Mouse (Mus musculus): ENCODE results near the gene Phldb2. TPM values are rescaled to one million over a fixed set of nuclear protein-coding genes. Genes with fewer than 3 reads are reported as not detected.

The Phldb2 gene
- polyA plus RNA-seq, 1 experiment from 2014 or later, result 7.2 TPM

DNA sequence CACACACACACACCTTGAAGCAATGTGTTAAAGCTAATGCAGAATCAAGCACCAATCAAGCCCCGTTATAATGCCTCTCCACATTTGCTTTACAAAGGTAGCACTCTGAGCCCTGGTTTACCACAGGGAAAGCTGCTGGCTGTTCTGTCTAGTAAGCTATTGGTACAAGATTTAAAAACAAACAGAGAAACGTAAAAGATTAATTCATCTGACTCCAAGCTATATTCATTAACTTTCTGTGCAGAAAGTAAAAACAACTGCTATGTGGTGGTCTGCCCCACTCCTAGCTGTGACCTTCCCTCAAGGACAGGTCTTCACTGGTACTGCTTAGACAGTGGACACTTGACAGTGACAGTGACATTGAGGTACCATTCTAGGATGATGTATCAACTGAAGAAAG, 69.2 kb downstream of the Phldb2 start:
- ATAC-seq (ENCODE audit: low FRiP score, low read depth), result no peak

GRCm38 (mm10) chr16:45881177-45881832, 72.1 kb downstream of the Phldb2 start:
- Histone ChIP-seq H3K4me1 (replicated peaks) (no peaks in the 10 kb centered on the region), H3K36me3 (no peaks in the 10 kb centered on the region), H3K4me2 (no peak overlapping the region), H3K9me3 (no peaks in the 10 kb centered on the region), H3K9ac (no peak overlapping the region), H3K27me3 (no peaks in the 10 kb centered on the region), H3K4me3 (no peak overlapping the region), H3K27ac (replicated peaks) (no peak overlapping the region)
- WGBS, result 87% methylated on average over 7 of the region's 7 CpGs
- ATAC-seq (ENCODE audit: low FRiP score, low read depth), result no peak

More for the DNA sequence above, 69.2 kb downstream of the Phldb2 start:
- Histone ChIP-seq H3K36me3 (no peaks in the 10 kb centered on the region), H3K9me3 (no peaks in the 10 kb centered on the region), H3K4me3 (no peak overlapping the region), H3K4me2 (no peak overlapping the region), H3K27me3 (no peaks in the 10 kb centered on the region), H3K4me1 (replicated peaks) (no peaks in the 10 kb centered on the region), H3K27ac (replicated peaks) (no peak overlapping the region), H3K9ac (no peak overlapping the region)
- WGBS, result 84% methylated on average over 2 of the region's 2 CpGs

DNA sequence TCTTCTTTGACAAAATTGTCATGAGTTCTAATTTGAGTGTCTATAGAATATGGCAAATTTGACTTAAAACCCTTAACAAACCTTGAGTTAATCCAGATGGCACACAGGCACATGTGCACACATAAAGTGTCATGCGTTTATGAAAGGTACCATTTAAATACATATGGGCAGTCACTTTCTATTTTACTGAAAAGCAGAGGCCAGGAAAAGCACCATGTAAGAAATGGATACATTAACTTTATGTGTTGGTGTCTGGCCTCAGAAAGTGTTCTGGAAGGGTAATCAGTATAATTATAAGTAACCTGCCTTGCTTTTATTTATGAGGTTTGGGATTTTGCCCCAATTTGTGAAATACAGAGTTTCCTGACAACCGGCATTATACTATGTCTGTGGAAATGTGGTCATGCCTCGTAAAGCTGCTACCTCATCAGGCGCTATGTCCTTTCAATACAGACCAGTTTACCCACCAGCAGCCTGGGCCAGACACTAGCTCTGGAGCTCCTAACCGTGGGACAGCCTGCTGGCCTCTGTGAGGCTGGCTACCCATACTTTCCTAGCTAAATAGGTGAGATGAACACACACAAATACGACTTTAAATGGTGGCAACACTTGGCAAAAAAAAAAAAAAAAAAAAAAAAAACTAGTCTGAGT, 73.2 kb downstream of the Phldb2 start:
- Histone ChIP-seq H3K4me2 (no peak overlapping the region), H3K27ac (replicated peaks) (no peak overlapping the region), H3K4me3 (no peak overlapping the region), H3K4me1 (replicated peaks) (no peaks in the 10 kb centered on the region), H3K9me3 (no peaks in the 10 kb centered on the region), H3K27me3 (no peaks in the 10 kb centered on the region), H3K36me3 (no peaks in the 10 kb centered on the region), H3K9ac (no peak overlapping the region)
- 86% methylated on average over 6 of the region's 6 CpGs for WGBS
- ATAC-seq (ENCODE audit: low FRiP score, low read depth), result no peak

DNA sequence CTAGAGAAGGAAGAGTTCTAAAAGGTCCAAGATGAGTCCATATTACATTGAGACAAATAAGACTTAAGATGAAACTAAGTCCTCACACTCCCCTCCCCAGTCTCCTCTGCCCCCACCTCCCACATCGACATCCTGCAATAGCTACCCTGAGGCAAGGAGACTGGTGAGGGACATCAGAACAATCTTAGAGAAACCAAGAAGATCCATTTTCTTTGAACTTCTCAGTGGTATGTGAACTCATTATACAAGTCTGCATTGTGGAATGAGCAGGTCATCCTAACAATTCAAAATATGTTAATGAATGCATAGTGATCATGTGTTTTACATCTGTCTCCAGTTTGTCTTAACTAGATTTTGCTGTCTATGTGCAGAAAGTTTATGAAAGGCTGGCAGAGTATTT, 75.7 kb downstream of the Phldb2 start:
- no peak for ATAC-seq (ENCODE audit: low FRiP score, low read depth)
- 76% methylated on average over 1 of the region's 1 CpGs for WGBS
- H3K27me3 ChIP-seq, result no peaks in the 10 kb centered on the region

DNA sequence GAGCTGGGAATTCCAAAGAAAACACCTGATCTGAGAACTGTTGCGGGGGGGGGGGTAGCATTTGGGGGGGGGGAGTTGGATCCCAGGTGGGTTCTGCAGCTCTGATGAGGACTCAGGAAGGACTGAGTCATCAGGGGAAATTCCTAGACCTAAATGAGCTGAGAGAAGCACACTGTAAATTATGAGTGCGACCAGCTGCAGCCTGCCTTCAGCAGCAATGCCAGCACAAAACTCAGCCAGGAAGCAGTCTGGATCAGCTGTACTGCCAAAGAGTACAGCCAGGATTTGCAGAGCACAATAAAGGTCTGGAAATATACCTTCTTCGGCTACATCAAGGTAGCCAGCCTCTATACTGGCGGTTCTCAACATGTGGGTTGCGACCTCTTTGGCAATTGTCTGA, 76.2 kb downstream of the Phldb2 start:
- WGBS, result 82% methylated on average over 5 of the region's 5 CpGs
- ATAC-seq (ENCODE audit: low FRiP score, low read depth), result no peak
- Histone ChIP-seq H3K9me3 (no peaks in the 10 kb centered on the region), H3K4me3 (no peak overlapping the region), H3K27me3 (no peaks in the 10 kb centered on the region), H3K27ac (replicated peaks) (no peak overlapping the region), H3K36me3 (no peaks in the 10 kb centered on the region), H3K4me2 (no peak overlapping the region), H3K4me1 (replicated peaks) (no peaks in the 10 kb centered on the region), H3K9ac (no peak overlapping the region)

More for the DNA sequence above, 75.7 kb downstream of the Phldb2 start:
- Histone ChIP-seq H3K4me1 (replicated peaks) (no peaks in the 10 kb centered on the region), H3K4me2 (no peak overlapping the region), H3K27ac (replicated peaks) (no peak overlapping the region), H3K36me3 (no peaks in the 10 kb centered on the region), H3K4me3 (no peak overlapping the region), H3K9me3 (no peaks in the 10 kb centered on the region), H3K9ac (no peak overlapping the region)

GRCm38 (mm10) chr16:45873397-45873796, 80.0 kb downstream of the Phldb2 start:
- ATAC-seq (ENCODE audit: low FRiP score, low read depth), result no peak
- Histone ChIP-seq H3K36me3 (no peaks in the 10 kb centered on the region), H3K4me2 (no peak overlapping the region), H3K27me3 (no peaks in the 10 kb centered on the region), H3K9ac (no peak overlapping the region), H3K27ac (replicated peaks) (no peak overlapping the region), H3K4me3 (no peak overlapping the region), H3K9me3 (no peaks in the 10 kb centered on the region), H3K4me1 (replicated peaks) (no peaks in the 10 kb centered on the region)
- WGBS, result 81% methylated on average over 4 of the region's 4 CpGs

- Histone ChIP-seq H3K9me3 (no peaks in the 10 kb centered on the region), H3K4me1 (replicated peaks) (no peaks in the 10 kb centered on the region), H3K27me3 (no peaks in the 10 kb centered on the region), H3K36me3 (no peaks in the 10 kb centered on the region), H3K9ac (no peak overlapping the region), H3K4me3 (no peak overlapping the region), H3K27ac (replicated peaks) (no peak overlapping the region), H3K4me2 (no peak overlapping the region)
- 80% methylated on average over 10 of the region's 10 CpGs for WGBS
- no peak for ATAC-seq (ENCODE audit: low FRiP score, low read depth)
These were observed 82.0 kb downstream of the Phldb2 start for GRCm38 (mm10) chr16:45871286-45871976.

DNA sequence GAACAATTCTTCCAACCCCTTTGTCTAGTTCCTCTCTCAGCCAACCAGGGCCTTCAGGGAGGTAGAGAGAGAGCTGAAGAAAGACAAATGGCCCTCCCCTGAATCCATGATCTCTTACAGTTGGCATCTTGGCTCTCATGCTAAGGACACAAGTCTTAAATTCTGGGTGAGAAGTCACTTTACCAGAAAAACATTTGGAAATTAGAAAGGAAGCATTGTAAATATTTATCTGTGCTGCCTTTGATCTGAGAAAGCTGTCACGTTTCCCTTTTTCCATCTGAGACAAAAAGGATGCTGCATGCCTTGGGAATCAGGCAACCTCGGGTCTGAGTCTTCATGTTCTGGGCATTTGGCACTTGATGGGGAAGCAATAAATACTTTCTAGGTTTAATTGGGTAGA, 82.7 kb downstream of the Phldb2 start:
- ATAC-seq (ENCODE audit: low FRiP score, low read depth), result no peak
- H3K4me1 ChIP-seq (replicated peaks), result no peaks in the 10 kb centered on the region
- no peak overlapping the region for H3K9ac ChIP-seq
- H3K27ac ChIP-seq (replicated peaks), result no peak overlapping the region
- H3K9me3 ChIP-seq, result no peaks in the 10 kb centered on the region
- H3K4me2 ChIP-seq, result no peak overlapping the region
- 60% methylated on average over 2 of the region's 2 CpGs for WGBS
- H3K27me3 ChIP-seq, result no peaks in the 10 kb centered on the region
- no peaks in the 10 kb centered on the region for H3K36me3 ChIP-seq
- no peak overlapping the region for H3K4me3 ChIP-seq

- Histone ChIP-seq H3K27ac (replicated peaks) (no peak overlapping the region), H3K9me3 (no peaks in the 10 kb centered on the region), H3K36me3 (no peaks in the 10 kb centered on the region), H3K9ac (no peak overlapping the region), H3K4me1 (replicated peaks) (no peaks in the 10 kb centered on the region), H3K4me2 (no peak overlapping the region), H3K4me3 (no peak overlapping the region), H3K27me3 (no peaks in the 10 kb centered on the region)
- ATAC-seq (ENCODE audit: low FRiP score, low read depth), result no peak
- 81% methylated on average over 3 of the region's 3 CpGs for WGBS
These were observed 84.4 kb downstream of the Phldb2 start for GRCm38 (mm10) chr16:45869044-45869443.

DNA sequence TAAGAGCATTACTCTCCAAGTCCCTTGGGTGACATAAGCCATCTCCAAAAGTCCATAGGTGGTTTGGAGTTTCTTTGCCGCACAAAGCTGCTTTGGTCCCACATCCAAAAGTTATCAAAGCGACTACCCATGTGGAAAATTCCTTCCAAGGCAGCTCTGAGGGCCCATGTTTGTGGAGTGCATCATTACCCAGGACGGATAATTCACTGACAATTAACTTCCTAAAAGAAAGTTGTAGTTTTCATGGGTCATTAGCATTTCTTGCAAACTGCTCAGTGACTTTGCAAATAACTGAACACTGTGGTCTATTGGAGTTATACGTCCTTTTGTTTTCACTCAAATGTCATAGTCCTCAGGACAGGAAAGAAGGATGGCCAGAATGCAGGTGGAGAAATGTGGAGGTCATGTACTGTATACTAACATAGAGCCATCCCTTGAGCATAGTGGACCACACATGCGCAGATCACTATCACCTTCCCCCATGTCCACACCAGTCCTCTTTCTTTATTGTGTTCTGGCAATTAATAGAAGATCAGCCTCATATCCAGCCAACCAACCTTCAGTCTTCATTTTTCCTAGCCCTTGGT, 96.0 kb downstream of the Phldb2 start:
- 50% methylated on average over 5 of the region's 5 CpGs for WGBS
- Histone ChIP-seq H3K36me3 (no peaks in the 10 kb centered on the region), H3K27me3 (no peaks in the 10 kb centered on the region), H3K9ac (no peak overlapping the region), H3K4me3 (no peak overlapping the region), H3K9me3 (no peaks in the 10 kb centered on the region), H3K4me1 (replicated peaks) (no peaks in the 10 kb centered on the region), H3K27ac (replicated peaks) (no peak overlapping the region), H3K4me2 (no peak overlapping the region)
- no peak for ATAC-seq (ENCODE audit: low FRiP score, low read depth)

- Histone ChIP-seq H3K27ac (replicated peaks) (no peak overlapping the region), H3K9ac (no peak overlapping the region), H3K4me1 (replicated peaks) (no peaks in the 10 kb centered on the region), H3K27me3 (no peaks in the 10 kb centered on the region), H3K9me3 (no peaks in the 10 kb centered on the region), H3K36me3 (no peaks in the 10 kb centered on the region), H3K4me2 (no peak overlapping the region), H3K4me3 (no peak overlapping the region)
- WGBS, result 84% methylated on average over 10 of the region's 10 CpGs
- no peak for ATAC-seq (ENCODE audit: low FRiP score, low read depth)
These were observed 98.9 kb downstream of the Phldb2 start for GRCm38 (mm10) chr16:45854499-45854898.

- no peaks in the 10 kb centered on the region for H3K36me3 ChIP-seq
- no peak overlapping the region for H3K9ac ChIP-seq
- H3K27ac ChIP-seq (replicated peaks), result no peak overlapping the region
- H3K4me2 ChIP-seq, result no peak overlapping the region
- WGBS, result 90% methylated on average over 4 of the region's 4 CpGs
- peaks cover 6% of the 10 kb centered on the region; the same call in 1 of the 2 replicates for H3K27me3 ChIP-seq
- ATAC-seq (ENCODE audit: low FRiP score, low read depth), result no peak
- H3K4me3 ChIP-seq, result no peak overlapping the region
- peaks cover 9% of the 10 kb centered on the region for H3K4me1 ChIP-seq (replicated peaks)
- H3K9me3 ChIP-seq, result no peaks in the 10 kb centered on the region
These were observed 104.4 kb downstream of the Phldb2 start for GRCm38 (mm10) chr16:45849045-45849444.
